Mouse (Mus musculus): ENCODE measurements around the gene Usp48. TPM values are rescaled to one million over a fixed set of nuclear protein-coding genes. Genes with fewer than 3 reads are reported as not detected.

Gene Usp48
- polyA plus RNA-seq, 1 experiment, result 109 TPM

- Histone ChIP-seq H3K27me3 (ENCODE audit: control insufficient read depth, insufficient read depth, low read length) (no peaks in the 10 kb centered on the region), H3K27ac (ENCODE audit: control insufficient read depth, insufficient read depth, low read length) (no peak overlapping the region), H3K4me1 (replicated peaks; ENCODE audit: control insufficient read depth, insufficient read depth, low read length) (peaks cover 10% of the 10 kb centered on the region), H3K4me3 (ENCODE audit: control insufficient read depth, insufficient read depth, low read length) (no peak overlapping the region), H3K36me3 (ENCODE audit: control insufficient read depth, insufficient read depth, low read length) (peaks cover 43% of the 10 kb centered on the region)
- no peak for DNase-seq
- 92% methylated on average over 2 of the region's 2 CpGs for WGBS
- TF ChIP-seq POLR2A (IDR thresholded peaks at IDR 0.05; ENCODE audit: control insufficient read depth, extremely low read depth, insufficient read depth, low read length, poor library complexity) (no peak), CTCF (IDR thresholded peaks at IDR 0.05; ENCODE audit: borderline replicate concordance, control insufficient read depth, extremely low read depth, insufficient read depth, low read length, poor library complexity) (no peak)
Measured at GRCm38 (mm10) chr4:137607023-137607422, 13.5 kb downstream of the Usp48 start.

- no peaks in the 10 kb centered on the region for H3K27me3 ChIP-seq (ENCODE audit: control insufficient read depth, insufficient read depth, low read length)
- peaks cover 60% of the 10 kb centered on the region for H3K36me3 ChIP-seq (ENCODE audit: control insufficient read depth, insufficient read depth, low read length)
- no peak for TF ChIP-seq CTCF (IDR thresholded peaks at IDR 0.05; ENCODE audit: borderline replicate concordance, control insufficient read depth, extremely low read depth, insufficient read depth, low read length, poor library complexity)
- no peak for TF ChIP-seq POLR2A (IDR thresholded peaks at IDR 0.05; ENCODE audit: control insufficient read depth, extremely low read depth, insufficient read depth, low read length, poor library complexity)
- no peak overlapping the region for H3K4me3 ChIP-seq (ENCODE audit: control insufficient read depth, insufficient read depth, low read length)
- no peak for DNase-seq
- H3K4me1 ChIP-seq (replicated peaks; ENCODE audit: control insufficient read depth, insufficient read depth, low read length), result peaks cover 7% of the 10 kb centered on the region
- no peak overlapping the region for H3K27ac ChIP-seq (ENCODE audit: control insufficient read depth, insufficient read depth, low read length)
- 35% methylated on average over 7 of the region's 7 CpGs for WGBS
Measured at GRCm38 (mm10) chr4:137609281-137609680, 15.7 kb downstream of the Usp48 start.

GRCm38 (mm10) chr4:137609702-137610101, 16.1 kb downstream of the Usp48 start:
- Histone ChIP-seq H3K36me3 (ENCODE audit: control insufficient read depth, insufficient read depth, low read length) (peaks cover 64% of the 10 kb centered on the region), H3K27ac (ENCODE audit: control insufficient read depth, insufficient read depth, low read length) (no peak overlapping the region), H3K4me1 (replicated peaks; ENCODE audit: control insufficient read depth, insufficient read depth, low read length) (peaks cover 7% of the 10 kb centered on the region), H3K27me3 (ENCODE audit: control insufficient read depth, insufficient read depth, low read length) (no peaks in the 10 kb centered on the region), H3K4me3 (ENCODE audit: control insufficient read depth, insufficient read depth, low read length) (no peak overlapping the region)
- TF ChIP-seq CTCF (IDR thresholded peaks at IDR 0.05; ENCODE audit: borderline replicate concordance, control insufficient read depth, extremely low read depth, insufficient read depth, low read length, poor library complexity), result no peak
- no peak for TF ChIP-seq POLR2A (IDR thresholded peaks at IDR 0.05; ENCODE audit: control insufficient read depth, extremely low read depth, insufficient read depth, low read length, poor library complexity)
- 22% methylated on average over 7 of the region's 7 CpGs for WGBS
- peak; percentile 30 for DNase-seq

GRCm38 (mm10) chr4:137610256-137610655, 16.7 kb downstream of the Usp48 start:
- no peak for TF ChIP-seq POLR2A (IDR thresholded peaks at IDR 0.05; ENCODE audit: control insufficient read depth, extremely low read depth, insufficient read depth, low read length, poor library complexity)
- no peak for DNase-seq
- H3K4me1 ChIP-seq (replicated peaks; ENCODE audit: control insufficient read depth, insufficient read depth, low read length), result peaks cover 7% of the 10 kb centered on the region
- H3K4me3 ChIP-seq (ENCODE audit: control insufficient read depth, insufficient read depth, low read length), result no peak overlapping the region
- no peaks in the 10 kb centered on the region for H3K27me3 ChIP-seq (ENCODE audit: control insufficient read depth, insufficient read depth, low read length)
- WGBS, result 72% methylated on average over 15 of the region's 15 CpGs
- no peak overlapping the region; the same call in 1 of the 2 replicates for H3K27ac ChIP-seq (ENCODE audit: control insufficient read depth, insufficient read depth, low read length)
- peaks cover 69% of the 10 kb centered on the region for H3K36me3 ChIP-seq (ENCODE audit: control insufficient read depth, insufficient read depth, low read length)

- TF ChIP-seq CTCF (IDR thresholded peaks at IDR 0.05; ENCODE audit: borderline replicate concordance, control insufficient read depth, extremely low read depth, insufficient read depth, low read length, poor library complexity) (no peak), POLR2A (IDR thresholded peaks at IDR 0.05; ENCODE audit: control insufficient read depth, extremely low read depth, insufficient read depth, low read length, poor library complexity) (no peak)
- no peaks in the 10 kb centered on the region for H3K4me1 ChIP-seq (replicated peaks; ENCODE audit: control insufficient read depth, insufficient read depth, low read length)
- H3K27ac ChIP-seq (ENCODE audit: control insufficient read depth, insufficient read depth, low read length), result no peak overlapping the region
- H3K36me3 ChIP-seq (ENCODE audit: control insufficient read depth, insufficient read depth, low read length), result peaks cover 60% of the 10 kb centered on the region
- H3K27me3 ChIP-seq (ENCODE audit: control insufficient read depth, insufficient read depth, low read length), result no peaks in the 10 kb centered on the region
- no peak overlapping the region for H3K4me3 ChIP-seq (ENCODE audit: control insufficient read depth, insufficient read depth, low read length)
- WGBS, result 97% methylated on average over 8 of the region's 8 CpGs
- DNase-seq, result no peak
Measured at GRCm38 (mm10) chr4:137622847-137623246, 29.3 kb downstream of the Usp48 start.

GRCm38 (mm10) chr4:137627476-137628235, 34.1 kb downstream of the Usp48 start:
- H3K4me3 ChIP-seq (ENCODE audit: control insufficient read depth, insufficient read depth, low read length), result no peak overlapping the region
- H3K27me3 ChIP-seq (ENCODE audit: control insufficient read depth, insufficient read depth, low read length), result no peaks in the 10 kb centered on the region
- no peak for DNase-seq
- H3K36me3 ChIP-seq (ENCODE audit: control insufficient read depth, insufficient read depth, low read length), result peaks cover 67% of the 10 kb centered on the region
- H3K27ac ChIP-seq (ENCODE audit: control insufficient read depth, insufficient read depth, low read length), result no peak overlapping the region
- 85% methylated on average over 8 of the region's 8 CpGs for WGBS
- no peaks in the 10 kb centered on the region for H3K4me1 ChIP-seq (replicated peaks; ENCODE audit: control insufficient read depth, insufficient read depth, low read length)
- TF ChIP-seq POLR2A (IDR thresholded peaks at IDR 0.05; ENCODE audit: control insufficient read depth, extremely low read depth, insufficient read depth, low read length, poor library complexity), result no peak

- TF ChIP-seq POLR2A (IDR thresholded peaks at IDR 0.05; ENCODE audit: control insufficient read depth, extremely low read depth, insufficient read depth, low read length, poor library complexity) (no peak), CTCF (IDR thresholded peaks at IDR 0.05; ENCODE audit: borderline replicate concordance, control insufficient read depth, extremely low read depth, insufficient read depth, low read length, poor library complexity) (no peak)
- H3K36me3 ChIP-seq (ENCODE audit: control insufficient read depth, insufficient read depth, low read length), result peaks cover 67% of the 10 kb centered on the region
- H3K4me1 ChIP-seq (replicated peaks; ENCODE audit: control insufficient read depth, insufficient read depth, low read length), result no peaks in the 10 kb centered on the region
Measured at GRCm38 (mm10) chr4:137628400-137628799, 34.8 kb downstream of the Usp48 start.

More at GRCm38 (mm10) chr4:137628400-137628799, 34.8 kb downstream of the Usp48 start:
- WGBS, result 85% methylated on average over 6 of the region's 6 CpGs
- H3K27me3 ChIP-seq (ENCODE audit: control insufficient read depth, insufficient read depth, low read length), result no peaks in the 10 kb centered on the region
- no peak overlapping the region for H3K27ac ChIP-seq (ENCODE audit: control insufficient read depth, insufficient read depth, low read length)
- DNase-seq, result no peak
- no peak overlapping the region for H3K4me3 ChIP-seq (ENCODE audit: control insufficient read depth, insufficient read depth, low read length)
